Mouse (Mus musculus) cerebellum, adult 9-11 months (tissue): Measurements from ENCODE around the gene Myo1h.

Experiments used
- DNase-seq: peaks from one replicate; pipeline ENCODE4 v3.0.0; 2022

Myo1h gene

GRCm38 (mm10) chr5:114288874-114289273 lies at the start of gene Myo1h:
Gene Myo1h (plus strand): TSS chr5:114289166.
- no peak for DNase-seq

GRCm38 (mm10) chr5:114239737-114240136 lies 49.2 kb upstream of the Myo1h start:
- no peak for DNase-seq

GRCm38 (mm10) chr5:114246465-114246864 lies 42.5 kb upstream of the Myo1h start:
- DNase-seq: no peak

GRCm38 (mm10) chr5:114248174-114248589 lies 40.8 kb upstream of the Myo1h start:
- DNase-seq: peak; percentile 40

GRCm38 (mm10) chr5:114259495-114259894 lies 29.5 kb upstream of the Myo1h start:
- DNase-seq: no peak

- DNase-seq: no peak
Measured at GRCm38 (mm10) chr5:114261494-114261893, 27.5 kb upstream of the Myo1h start.

GRCm38 (mm10) chr5:114264030-114264459 lies 24.9 kb upstream of the Myo1h start:
- DNase-seq: peak; percentile 24

GRCm38 (mm10) chr5:114264791-114265190 lies 24.2 kb upstream of the Myo1h start:
- no peak for DNase-seq

GRCm38 (mm10) chr5:114268646-114269045 lies 20.3 kb upstream of the Myo1h start:
- DNase-seq: no peak

GRCm38 (mm10) chr5:114269499-114269898 lies 19.5 kb upstream of the Myo1h start:
- DNase-seq: no peak

- no peak for DNase-seq
Measured at GRCm38 (mm10) chr5:114269984-114270383, 19.0 kb upstream of the Myo1h start.

GRCm38 (mm10) chr5:114273693-114274402 lies 15.1 kb upstream of the Myo1h start, which contains the start of gene Foxn4:
Gene Foxn4 (minus strand): TSS chr5:114273807.
- no peak for DNase-seq

GRCm38 (mm10) chr5:114275339-114275738 lies 13.6 kb upstream of the Myo1h start:
- no peak for DNase-seq

GRCm38 (mm10) chr5:114275991-114276390 lies 13.0 kb upstream of the Myo1h start:
- no peak for DNase-seq

GRCm38 (mm10) chr5:114279382-114280143 lies 9.4 kb upstream of the Myo1h start:
- DNase-seq: no peak

- no peak for DNase-seq
Measured at GRCm38 (mm10) chr5:114282346-114282745, 6.6 kb upstream of the Myo1h start.

- DNase-seq: no peak
Measured at GRCm38 (mm10) chr5:114284604-114285397, 4.2 kb upstream of the Myo1h start.

GRCm38 (mm10) chr5:114285398-114285700 lies 3.6 kb upstream of the Myo1h start:
- no peak for DNase-seq

- DNase-seq: no peak
Measured at GRCm38 (mm10) chr5:114286102-114286501, 2.9 kb upstream of the Myo1h start.

- DNase-seq: no peak
Measured at GRCm38 (mm10) chr5:114286872-114287571, 1.9 kb upstream of the Myo1h start.

- no peak for DNase-seq
Measured at GRCm38 (mm10) chr5:114288396-114288795, 570 bp upstream of the Myo1h start.

GRCm38 (mm10) chr5:114290004-114290403 lies 1.0 kb downstream of the Myo1h start:
- no peak for DNase-seq
